Mouse (Mus musculus): ENCODE results near the gene Gm2381.
"Not testable (repeated sequence)": the region's sequence is repeated elsewhere in the genome, so short reads cannot be mapped to it uniquely, and the experiment has no call there.

Gene Gm2381

GRCm38 (mm10) chr7:42866801-42867458 is at the start of gene Gm2381:
TSS of gene Gm2381 (minus strand) at chr7:42867234.
- DNase-seq (ENCODE audit: low spot score) = not testable (repeated sequence)

GRCm38 (mm10) chr7:42898067-42898466 is 31.0 kb upstream of the Gm2381 start:
- DNase-seq (ENCODE audit: low spot score) = not testable (repeated sequence)

- no peak for DNase-seq (ENCODE audit: low spot score)
These were observed 11.1 kb upstream of the Gm2381 start for GRCm38 (mm10) chr7:42878090-42878489.

GRCm38 (mm10) chr7:42838366-42838765 is 28.7 kb downstream of the Gm2381 start:
- not testable (repeated sequence) for DNase-seq (ENCODE audit: low spot score)

- DNase-seq (ENCODE audit: low spot score) = no peak
These were observed 34.8 kb downstream of the Gm2381 start for GRCm38 (mm10) chr7:42832221-42832620.

- not testable (repeated sequence) for DNase-seq (ENCODE audit: low spot score)
These were observed 73.6 kb downstream of the Gm2381 start, which contains the start of gene Vmn2r62 for GRCm38 (mm10) chr7:42793425-42793824. TSS of gene Vmn2r62 (minus strand) at chr7:42793525.
